Mouse (Mus musculus) ES-E14 (cell line): ENCODE results near the gene Chst11.

Experiments
- MAFK ChIP-seq: IDR thresholded peaks from 2 replicates; pipeline ENCODE4 v1.6.1; 2014; ENCODE audit warnings: mild to moderate bottlenecking, low read depth, low read length, inconsistent platforms; ENCODE audit not compliant: insufficient read depth
- ZNF384 ChIP-seq: IDR thresholded peaks from 2 replicates; pipeline ENCODE4 v1.6.1; 2012; ENCODE audit warnings: low read depth, low read length, inconsistent platforms

- TF ChIP-seq ZNF384 (no peak), MAFK (no peak)
Observed at GRCm38 (mm10) chr10:83066159-83066558, 80.9 kb downstream of the Chst11 start.
